Mouse (Mus musculus): Measurements from ENCODE around the gene Epha3. TPM values are rescaled to one million over a fixed set of nuclear protein-coding genes. Genes with fewer than 3 reads are reported as not detected.

Gene Epha3
- polyA plus RNA-seq, 1 experiment from 2014 or later = not detected

DNA sequence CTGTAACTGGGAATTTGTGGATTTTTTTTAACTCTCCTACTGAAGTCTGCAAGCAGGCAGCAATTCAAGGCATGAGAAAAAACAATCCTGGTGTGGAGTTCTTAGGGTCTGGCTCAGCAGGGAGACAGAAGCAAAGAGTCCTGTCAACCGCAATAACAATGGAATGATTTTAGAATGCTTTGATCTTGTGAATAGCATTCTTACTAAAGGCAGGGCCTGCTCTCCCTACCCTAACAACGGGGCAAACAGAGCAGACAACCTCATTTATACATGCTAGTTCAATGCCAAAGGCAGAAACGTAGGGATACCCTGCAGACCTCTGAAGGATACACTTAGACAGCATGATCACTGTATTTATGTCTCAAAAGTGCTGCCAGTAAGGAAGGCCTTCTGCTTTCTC, 110.9 kb downstream of the Epha3 start:
- 45% methylated on average over 3 of the region's 3 CpGs for WGBS (ENCODE audit: missing documents)

DNA sequence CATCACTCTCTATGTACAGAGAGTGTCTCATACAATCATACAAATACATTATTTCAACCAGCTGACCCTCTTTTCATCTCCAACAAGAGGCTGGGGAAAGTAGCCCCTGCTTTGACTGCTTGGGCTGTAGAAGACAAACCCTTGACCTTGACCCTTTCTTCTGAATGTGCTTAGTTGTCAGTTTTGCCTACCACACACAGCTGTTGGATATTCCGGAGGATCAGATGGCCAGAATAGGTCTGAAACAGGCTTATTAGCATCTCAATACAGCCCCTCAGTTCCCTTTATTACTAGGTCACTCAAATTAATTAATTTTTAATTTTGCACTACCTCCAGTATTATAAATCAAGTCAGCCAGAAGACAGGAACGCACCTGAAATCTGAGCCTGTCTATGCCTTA, 116.2 kb downstream of the Epha3 start:
- 88% methylated on average over 2 of the region's 2 CpGs for WGBS (ENCODE audit: missing documents)
- H3K36me3 ChIP-seq (ENCODE audit: inconsistent target) = no peaks in the 10 kb centered on the region
- H3K79me2 ChIP-seq (ENCODE audit: inconsistent target) = no peaks in the 10 kb centered on the region
- no peak overlapping the region for H3K27ac ChIP-seq
- no peak overlapping the region for H3K4me3 ChIP-seq (ENCODE audit: inconsistent target)

More for the DNA sequence above, 110.9 kb downstream of the Epha3 start:
- H3K36me3 ChIP-seq (ENCODE audit: inconsistent target) = no peaks in the 10 kb centered on the region
- H3K79me2 ChIP-seq (ENCODE audit: inconsistent target) = no peaks in the 10 kb centered on the region
- no peak overlapping the region for H3K27ac ChIP-seq
- no peak overlapping the region for H3K4me3 ChIP-seq (ENCODE audit: inconsistent target)

DNA sequence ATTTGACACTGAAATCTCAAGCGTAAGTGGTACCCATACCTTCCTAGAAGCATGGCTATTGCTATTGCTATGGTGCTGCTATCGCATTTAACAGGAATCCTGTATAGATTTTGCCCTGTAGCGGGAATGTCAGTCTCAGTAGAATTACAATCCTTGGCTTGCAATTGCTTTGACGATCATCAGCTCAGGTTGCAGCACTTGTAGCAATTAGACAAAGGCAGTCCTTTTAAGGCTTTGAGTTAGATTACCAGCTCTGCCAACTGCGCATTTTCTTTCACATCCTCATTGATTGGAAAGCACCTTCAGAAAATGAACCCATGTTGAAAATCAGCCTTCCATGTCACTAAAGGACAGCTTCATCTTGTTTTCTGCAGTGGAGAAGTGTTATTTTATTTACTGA, 118.5 kb downstream of the Epha3 start:
- 83% methylated on average over 5 of the region's 5 CpGs for WGBS (ENCODE audit: missing documents)
- H3K36me3 ChIP-seq (ENCODE audit: inconsistent target) = no peaks in the 10 kb centered on the region
- H3K79me2 ChIP-seq (ENCODE audit: inconsistent target) = no peaks in the 10 kb centered on the region
- H3K4me3 ChIP-seq (ENCODE audit: inconsistent target) = no peak overlapping the region
- no peak overlapping the region for H3K27ac ChIP-seq

DNA sequence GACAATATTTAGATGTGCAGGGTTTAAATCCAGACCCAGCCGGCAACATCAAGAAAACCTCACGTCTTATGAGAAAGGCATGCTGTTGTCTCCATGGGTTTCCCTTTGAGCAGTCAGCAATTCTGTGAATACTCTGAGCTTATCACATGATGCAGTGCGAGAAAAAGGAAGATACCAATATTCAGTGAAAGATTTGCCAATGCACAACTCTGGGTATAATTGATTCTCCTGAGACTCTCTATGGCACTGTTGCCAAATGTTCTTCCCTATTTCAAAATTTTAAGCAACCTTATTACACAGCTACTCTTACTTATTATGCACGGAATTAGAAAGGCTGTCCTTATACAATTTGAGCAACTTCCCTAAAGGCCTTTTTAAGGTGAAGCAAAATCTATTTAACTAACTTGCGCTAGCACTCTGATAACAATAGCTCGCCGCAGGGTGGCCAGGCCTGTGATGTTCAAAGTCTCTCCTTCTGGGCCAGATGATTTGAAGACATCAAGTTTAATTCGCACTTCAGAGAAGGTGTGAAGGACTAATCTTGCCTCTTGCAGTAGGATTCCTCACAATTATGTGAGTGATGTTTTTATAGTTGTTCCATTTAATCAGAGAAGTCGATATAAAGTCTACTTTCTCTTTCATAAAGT, 120.6 kb downstream of the Epha3 start:
- no peak overlapping the region for H3K4me3 ChIP-seq (ENCODE audit: inconsistent target)
- no peaks in the 10 kb centered on the region for H3K36me3 ChIP-seq (ENCODE audit: inconsistent target)
- WGBS (ENCODE audit: missing documents) = 79% methylated on average over 9 of the region's 9 CpGs

DNA sequence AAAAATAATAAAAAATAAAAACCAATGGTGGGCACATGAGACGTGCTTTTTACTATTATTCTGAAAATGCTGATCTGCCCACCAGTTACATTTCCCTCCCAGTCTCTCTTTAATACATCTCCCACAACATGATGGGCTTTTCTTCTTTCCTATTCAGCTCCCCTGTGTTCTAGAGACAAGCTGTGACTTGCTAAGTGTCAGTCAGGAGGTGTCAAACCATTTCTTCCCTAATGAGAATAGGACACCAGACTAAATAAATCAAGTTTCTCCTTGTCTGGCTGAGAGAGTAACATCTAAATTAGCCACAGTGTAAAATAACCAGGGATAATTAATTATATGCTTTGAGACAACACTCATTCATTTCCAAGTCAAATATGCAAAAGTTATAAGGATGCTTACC, 144.7 kb downstream of the Epha3 start:
- 100% methylated on average over 1 of the region's 1 CpGs for WGBS (ENCODE audit: missing documents)
- no peak overlapping the region for H3K27ac ChIP-seq
- H3K79me2 ChIP-seq (ENCODE audit: inconsistent target) = no peaks in the 10 kb centered on the region
- no peak overlapping the region for H3K4me3 ChIP-seq (ENCODE audit: inconsistent target)
- H3K36me3 ChIP-seq (ENCODE audit: inconsistent target) = no peaks in the 10 kb centered on the region

More for the DNA sequence above, 120.6 kb downstream of the Epha3 start:
- Histone ChIP-seq H3K27ac (no peak overlapping the region), H3K79me2 (ENCODE audit: inconsistent target) (no peaks in the 10 kb centered on the region)

DNA sequence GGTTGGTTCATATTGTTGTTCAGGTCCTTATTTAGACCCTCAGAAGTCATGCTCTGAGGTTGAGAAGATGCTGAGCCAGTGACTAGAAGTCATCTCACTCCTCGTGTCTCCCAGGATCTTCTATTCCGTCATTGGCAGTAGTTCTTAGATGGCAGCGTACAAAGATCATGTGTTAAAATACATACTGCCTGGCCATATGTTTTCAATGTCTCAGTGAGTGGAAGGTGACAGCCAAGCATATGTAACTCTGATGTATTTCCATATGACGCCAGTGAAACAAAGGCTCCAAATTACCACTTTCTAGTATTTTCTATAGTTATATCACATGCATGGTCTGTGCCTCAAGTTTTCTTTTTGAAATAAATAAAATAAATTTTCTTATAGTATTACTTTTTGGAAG, 146.7 kb downstream of the Epha3 start:
- 94% methylated on average over 4 of the region's 4 CpGs for WGBS (ENCODE audit: missing documents)
- Histone ChIP-seq H3K4me3 (ENCODE audit: inconsistent target) (no peak overlapping the region), H3K36me3 (ENCODE audit: inconsistent target) (no peaks in the 10 kb centered on the region), H3K27ac (no peak overlapping the region), H3K79me2 (ENCODE audit: inconsistent target) (no peaks in the 10 kb centered on the region)

DNA sequence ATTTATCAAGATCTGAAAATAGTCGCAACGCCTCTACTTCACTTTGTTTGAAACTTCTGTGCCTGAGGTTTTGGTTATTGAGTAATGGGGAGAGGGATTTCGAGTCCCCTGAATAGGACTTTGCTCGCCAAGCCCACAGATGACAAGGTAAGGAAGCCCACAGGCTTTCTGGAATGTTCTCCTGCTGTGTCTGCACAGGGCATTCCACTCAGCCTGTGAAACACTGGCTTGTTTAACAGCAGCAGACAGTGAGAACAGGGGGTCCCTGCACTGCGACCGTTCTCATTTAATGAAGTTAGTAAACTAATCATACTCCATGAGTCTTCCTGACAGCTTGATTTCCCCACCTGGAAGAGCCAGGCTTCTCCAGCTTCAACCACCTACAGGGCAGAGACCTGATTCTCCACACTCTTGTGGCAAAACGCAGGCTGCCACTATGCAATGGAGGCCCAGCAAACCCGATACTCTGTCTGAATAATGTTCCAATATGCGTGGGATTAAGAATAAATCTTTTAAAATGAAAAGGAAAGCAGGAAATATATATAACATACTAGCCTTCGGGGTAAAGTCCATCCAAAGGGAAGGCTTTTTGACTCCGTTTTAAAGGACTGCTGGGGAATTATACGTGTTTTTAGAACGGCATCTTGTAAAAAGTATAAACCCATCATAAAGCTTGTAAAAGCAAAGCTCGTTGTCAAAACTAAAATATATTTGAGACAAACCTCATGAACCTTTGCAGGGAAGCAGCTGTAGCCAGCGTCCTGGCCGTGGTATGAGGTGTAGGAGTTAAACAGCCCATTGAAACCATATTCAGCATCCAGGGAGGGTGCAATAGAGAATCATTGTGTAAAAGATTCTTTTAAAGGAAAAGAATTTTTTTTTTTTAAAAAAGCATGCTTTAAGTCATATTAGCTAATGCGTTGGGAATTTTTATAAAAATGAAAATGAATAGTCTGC, 156.8 kb downstream of the Epha3 start:
- no peaks in the 10 kb centered on the region for H3K79me2 ChIP-seq (ENCODE audit: inconsistent target)
- H3K4me3 ChIP-seq (ENCODE audit: inconsistent target) = no peak overlapping the region
- WGBS (ENCODE audit: missing documents) = 91% methylated on average over 17 of the region's 17 CpGs
- H3K36me3 ChIP-seq (ENCODE audit: inconsistent target) = no peaks in the 10 kb centered on the region
- no peak overlapping the region for H3K27ac ChIP-seq

DNA sequence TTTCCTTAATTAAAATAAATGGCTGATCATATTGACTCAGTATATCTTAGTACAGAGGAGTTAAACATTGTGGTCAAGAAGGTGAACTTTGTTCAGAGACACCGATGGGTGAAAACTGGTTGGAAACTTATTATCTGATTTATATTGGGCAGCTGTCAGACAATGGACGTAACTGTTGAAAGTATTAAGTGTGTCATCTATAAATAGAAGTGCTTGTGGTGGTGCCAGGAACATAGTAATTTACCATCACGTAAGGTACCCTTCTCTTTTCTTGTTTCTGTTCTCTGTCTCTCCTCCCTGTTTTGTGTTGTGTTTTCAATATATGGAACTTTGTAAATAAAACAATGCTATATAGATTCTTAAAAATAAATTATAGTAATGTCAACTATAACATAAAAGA, 174.6 kb downstream of the Epha3 start:
- WGBS (ENCODE audit: missing documents) = 83% methylated on average over 3 of the region's 3 CpGs
- Histone ChIP-seq H3K36me3 (ENCODE audit: inconsistent target) (no peaks in the 10 kb centered on the region), H3K4me3 (ENCODE audit: inconsistent target) (no peak overlapping the region), H3K79me2 (ENCODE audit: inconsistent target) (no peaks in the 10 kb centered on the region), H3K27ac (no peak overlapping the region)

DNA sequence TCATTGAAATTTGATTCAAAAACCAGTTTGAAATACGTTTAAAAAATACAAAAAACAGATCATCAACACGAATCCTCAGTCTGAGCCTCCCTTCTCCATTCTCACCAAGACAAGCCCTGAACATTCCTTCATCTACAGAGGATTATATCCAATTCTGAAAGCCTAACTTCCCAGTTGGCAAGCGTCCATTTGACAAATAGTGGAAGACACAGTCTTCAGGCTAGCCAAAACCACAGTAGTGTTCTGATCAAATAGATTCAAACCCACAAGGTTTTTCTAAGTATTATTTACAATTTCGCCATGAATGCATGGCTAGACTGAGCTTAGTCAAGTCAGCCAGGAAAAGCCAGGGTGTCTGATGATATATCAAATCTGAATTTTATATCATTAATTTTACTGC, 179.8 kb downstream of the Epha3 start:
- H3K36me3 ChIP-seq (ENCODE audit: inconsistent target) = no peaks in the 10 kb centered on the region
- WGBS (ENCODE audit: missing documents) = 67% methylated on average over 4 of the region's 4 CpGs
- no peaks in the 10 kb centered on the region for H3K79me2 ChIP-seq (ENCODE audit: inconsistent target)
- H3K27ac ChIP-seq = no peak overlapping the region
- no peak overlapping the region for H3K4me3 ChIP-seq (ENCODE audit: inconsistent target)

DNA sequence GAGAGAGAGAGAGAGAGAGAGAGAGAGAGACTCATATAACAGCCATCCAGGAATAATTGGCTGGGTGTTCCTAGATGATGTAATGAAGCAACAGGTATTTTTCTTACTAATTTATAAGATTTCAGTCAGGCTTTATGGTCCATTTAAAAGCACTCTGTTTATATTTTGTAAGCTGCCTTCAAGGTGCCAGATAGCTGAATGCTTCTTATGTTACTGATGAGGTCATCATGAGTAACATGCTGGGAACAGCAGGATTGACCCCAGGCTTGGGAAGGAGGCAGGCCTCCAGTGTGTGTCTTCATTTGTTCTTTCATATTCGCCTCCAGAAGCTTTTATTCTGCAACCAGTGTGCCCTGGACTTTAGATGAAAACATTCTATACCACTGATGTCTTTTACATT, 189.5 kb downstream of the Epha3 start:
- Histone ChIP-seq H3K79me2 (ENCODE audit: inconsistent target) (no peaks in the 10 kb centered on the region), H3K36me3 (ENCODE audit: inconsistent target) (no peaks in the 10 kb centered on the region)
- 42% methylated on average over 1 of the region's 1 CpGs for WGBS (ENCODE audit: missing documents)

DNA sequence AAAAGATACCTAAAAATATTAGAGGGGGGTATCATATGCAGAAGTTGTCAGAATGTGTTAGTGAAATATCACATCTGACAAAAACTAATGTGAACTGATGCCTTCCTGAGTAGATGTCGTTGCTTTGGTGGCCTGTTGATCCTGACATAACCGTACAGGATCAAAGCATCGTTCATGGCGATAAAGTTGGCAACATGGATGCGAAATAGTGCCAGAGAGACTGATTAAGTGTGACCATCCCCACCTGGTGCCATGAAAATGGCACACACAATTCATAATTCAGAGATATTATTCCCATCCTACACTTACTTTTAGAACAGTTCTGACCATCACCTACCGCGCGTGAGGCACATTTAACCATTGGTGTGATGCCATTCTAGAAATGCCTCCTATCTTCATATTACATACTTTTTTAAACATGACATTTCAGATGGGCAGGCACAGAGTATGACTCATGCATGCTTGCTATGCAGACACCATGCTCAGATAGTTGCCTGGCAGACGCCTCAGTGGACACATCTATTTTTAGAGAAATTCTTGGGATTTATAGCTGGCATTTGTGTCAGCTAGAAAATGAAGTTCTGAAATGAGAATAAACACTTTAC, 190.6 kb downstream of the Epha3 start:
- no peaks in the 10 kb centered on the region for H3K36me3 ChIP-seq (ENCODE audit: inconsistent target)
- 93% methylated on average over 9 of the region's 9 CpGs for WGBS (ENCODE audit: missing documents)
- H3K4me3 ChIP-seq (ENCODE audit: inconsistent target) = no peak overlapping the region
- H3K79me2 ChIP-seq (ENCODE audit: inconsistent target) = no peaks in the 10 kb centered on the region
- H3K27ac ChIP-seq = no peak overlapping the region

More for the DNA sequence above, 189.5 kb downstream of the Epha3 start:
- H3K27ac ChIP-seq = no peak overlapping the region
- H3K4me3 ChIP-seq (ENCODE audit: inconsistent target) = no peak overlapping the region

DNA sequence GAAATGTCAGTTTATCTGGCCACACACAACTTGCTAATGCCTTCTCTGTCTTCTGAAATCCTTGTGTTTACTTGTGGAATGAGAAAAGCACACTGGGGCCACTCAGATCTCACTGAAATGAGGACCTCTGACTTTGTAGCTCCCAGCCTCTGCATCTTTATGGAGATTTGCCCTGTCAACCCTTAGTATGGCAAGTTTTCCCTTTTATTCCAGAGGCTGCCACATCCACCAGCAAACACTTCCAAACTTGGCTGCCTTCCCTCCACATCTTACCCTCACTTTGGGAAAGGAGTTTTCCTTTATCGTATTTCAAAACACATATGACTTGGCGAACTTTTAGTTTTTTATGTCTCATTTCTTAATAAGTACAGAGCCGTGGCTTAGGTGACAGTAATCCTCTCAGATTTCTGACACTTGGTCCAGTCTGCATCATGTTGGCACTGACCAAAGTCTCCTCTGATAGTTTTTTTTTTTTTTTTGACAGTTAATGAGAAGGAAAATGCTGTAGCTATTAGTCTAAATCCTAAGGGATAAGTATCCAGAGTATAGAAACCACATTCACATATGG, 198.0 kb downstream of the Epha3 start:
- Histone ChIP-seq H3K36me3 (ENCODE audit: inconsistent target) (no peaks in the 10 kb centered on the region), H3K4me3 (ENCODE audit: inconsistent target) (no peak overlapping the region), H3K79me2 (ENCODE audit: inconsistent target) (no peaks in the 10 kb centered on the region), H3K27ac (no peak overlapping the region)
- 89% methylated on average over 3 of the region's 3 CpGs for WGBS (ENCODE audit: missing documents)

DNA sequence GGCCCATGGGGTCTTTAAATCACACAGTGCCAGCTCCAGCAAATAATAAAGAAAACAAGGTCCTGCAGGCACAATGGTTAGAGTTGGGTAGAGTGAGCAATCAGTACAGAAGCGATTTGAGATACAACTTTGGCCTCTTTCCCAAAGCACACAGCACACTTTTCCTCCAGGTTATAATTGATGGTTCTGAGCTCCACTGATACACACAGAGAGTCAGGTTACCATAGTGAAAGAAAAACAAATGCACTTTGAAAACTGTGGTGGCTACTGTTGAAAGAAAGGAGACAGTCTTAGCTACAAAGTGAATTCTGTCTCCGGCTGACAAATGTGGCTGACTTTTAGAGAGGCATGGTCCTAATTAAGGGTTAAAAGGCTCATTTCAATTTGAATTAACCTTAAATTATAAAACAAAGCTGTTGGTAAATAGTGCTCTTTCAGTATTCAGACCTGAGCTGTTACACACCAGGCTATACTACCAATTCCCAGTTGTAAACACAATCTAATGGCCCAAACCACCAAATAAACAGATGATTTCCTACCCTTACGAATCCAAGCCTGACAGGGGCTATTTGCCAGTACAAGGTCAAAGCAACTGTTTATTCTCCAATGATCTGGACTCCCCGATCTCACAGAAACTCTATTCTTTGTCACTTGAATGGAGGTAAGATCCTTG, 205.5 kb downstream of the Epha3 start:
- H3K27ac ChIP-seq = no peak overlapping the region
- no peaks in the 10 kb centered on the region for H3K36me3 ChIP-seq (ENCODE audit: inconsistent target)
- no peaks in the 10 kb centered on the region for H3K79me2 ChIP-seq (ENCODE audit: inconsistent target)
- 51% methylated on average over 4 of the region's 4 CpGs for whole genome bisulfite sequencing (ENCODE audit: missing documents)
- H3K4me3 ChIP-seq (ENCODE audit: inconsistent target) = no peak overlapping the region

DNA sequence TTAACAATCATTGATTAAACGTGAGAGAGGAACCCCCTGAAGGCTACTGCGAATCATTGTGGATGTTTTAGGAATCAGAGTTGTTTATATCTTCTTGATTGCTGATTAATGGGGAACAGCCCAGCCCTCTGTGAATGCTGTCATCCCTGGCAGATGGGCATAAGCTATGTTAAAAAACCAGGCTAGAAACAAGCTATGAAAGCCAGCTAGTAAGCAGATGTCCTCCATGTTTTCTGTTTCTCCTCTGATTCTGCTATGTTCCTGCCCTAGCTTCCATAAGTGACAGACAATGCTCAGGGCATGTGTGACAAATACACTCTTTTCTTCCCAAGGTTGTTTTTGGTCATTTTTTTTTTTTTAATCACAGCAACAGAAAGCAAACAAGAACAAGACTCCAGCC, 206.2 kb downstream of the Epha3 start:
- Histone ChIP-seq H3K36me3 (ENCODE audit: inconsistent target) (no peaks in the 10 kb centered on the region), H3K79me2 (ENCODE audit: inconsistent target) (no peaks in the 10 kb centered on the region), H3K27ac (no peak overlapping the region), H3K4me3 (ENCODE audit: inconsistent target) (no peak overlapping the region)
- 90% methylated on average over 2 of the region's 2 CpGs for WGBS (ENCODE audit: missing documents)
